Mouse (Mus musculus) heart, adult 11 months (tissue): ENCODE measurements at regions not wholly inside any gene's neighbourhood (a gene's known extent, or its start where the extent isn't known, plus 50 kb on each side); places are given as distances from the start of the nearest gene placed in this dataset.

Experiments
- DNase-seq: peaks from one replicate; pipeline ENCODE4 v3.0.0; 2022

DNA sequence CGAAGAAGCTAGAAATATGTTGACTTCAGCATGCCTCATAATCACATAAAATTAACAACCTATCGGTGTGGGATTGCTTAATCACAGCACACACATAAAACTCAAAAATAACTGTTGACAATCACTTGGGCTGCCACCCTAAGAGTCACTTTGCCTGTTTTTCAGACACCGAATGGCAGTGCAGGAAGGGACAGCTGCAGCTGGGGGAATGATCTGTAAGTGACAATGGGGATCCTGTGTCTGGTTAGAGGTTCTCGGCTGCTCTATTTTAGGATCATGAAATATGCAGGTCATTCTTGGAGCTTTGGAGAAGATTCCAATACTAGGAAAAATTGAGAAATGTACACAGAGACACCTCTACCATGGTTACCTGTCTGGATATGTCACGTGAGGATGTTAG, 54.4 kb upstream of the Tcf12 start:
- peak; percentile 30 for DNase-seq

GRCm38 (mm10) chr9:72166611-72167010, 54.9 kb upstream of the Tcf12 start:
- peak; percentile 82 for DNase-seq

GRCm38 (mm10) chr9:72169231-72169630, 57.6 kb upstream of the Tcf12 start:
- peak; percentile 61 for DNase-seq

DNA sequence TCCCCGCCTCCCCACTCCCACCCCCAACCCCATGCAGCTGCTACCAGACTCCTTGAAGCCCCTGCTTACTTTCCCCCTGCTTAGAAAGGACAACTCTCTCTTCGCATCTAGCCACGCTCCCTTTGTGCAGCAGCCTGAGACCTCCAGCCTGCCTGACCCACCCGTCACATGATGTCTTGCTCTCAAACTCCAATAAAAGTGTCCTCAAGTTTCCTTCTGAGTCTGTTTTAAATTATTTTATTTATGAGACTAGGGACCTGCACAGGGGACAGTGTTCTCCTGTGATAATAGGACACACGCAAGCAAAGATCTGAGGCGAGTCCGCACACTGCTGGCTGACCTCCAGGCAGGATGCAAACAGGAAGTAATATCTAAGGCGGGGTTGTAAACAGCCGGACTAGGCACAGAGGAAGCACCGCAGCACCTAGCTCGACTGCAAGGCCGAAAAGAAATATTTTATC, 58.1 kb upstream of the Tcf12 start:
- DNase-seq = peak; percentile 95

GRCm38 (mm10) chr9:72170235-72170634, 58.6 kb upstream of the Tcf12 start:
- DNase-seq = peak; percentile 72

DNA sequence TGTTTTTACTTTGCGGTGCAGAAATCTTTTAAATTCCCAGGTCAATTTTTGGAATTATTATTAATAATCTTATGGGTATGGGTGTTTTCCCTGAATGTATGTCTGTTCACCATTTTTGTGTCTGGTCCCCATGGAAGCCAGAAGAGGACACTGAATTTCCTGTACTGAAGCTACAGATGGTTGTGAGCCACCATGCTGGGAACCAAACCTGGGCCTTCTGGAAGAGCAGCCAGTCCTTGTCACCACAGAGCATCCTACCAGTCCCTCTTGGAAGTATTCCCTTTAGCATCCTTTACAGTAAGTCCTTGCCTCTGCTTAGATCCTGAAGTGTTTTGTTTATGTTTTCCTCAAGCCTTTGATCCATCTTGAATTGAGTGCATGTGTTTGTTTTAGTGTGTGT, 60.7 kb upstream of the Tcf12 start:
- DNase-seq = peak; percentile 29

GRCm38 (mm10) chr9:72180972-72181371, 69.3 kb upstream of the Tcf12 start:
- DNase-seq = peak; percentile 94

DNA sequence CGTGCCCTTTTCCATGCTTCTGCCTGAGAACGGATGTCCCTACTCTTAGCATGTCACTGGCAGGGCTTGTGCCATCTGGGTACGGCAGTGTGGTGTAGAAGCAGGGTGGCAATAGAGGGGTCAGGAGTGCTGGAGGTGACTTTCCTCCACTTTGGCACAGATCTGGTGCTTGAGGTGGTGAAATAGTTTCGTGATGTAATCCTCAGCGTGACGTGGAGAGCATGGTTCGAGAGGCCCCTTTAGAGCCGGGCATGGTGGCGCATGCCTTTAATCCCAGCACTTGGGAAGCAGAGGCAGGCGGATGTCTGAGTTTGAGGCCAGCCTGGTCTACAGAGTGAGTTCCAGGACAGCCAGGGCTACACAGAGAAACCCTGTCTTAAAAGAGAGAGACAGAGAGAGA, 71.7 kb upstream of the Tcf12 start:
- peak; percentile 86 for DNase-seq

DNA sequence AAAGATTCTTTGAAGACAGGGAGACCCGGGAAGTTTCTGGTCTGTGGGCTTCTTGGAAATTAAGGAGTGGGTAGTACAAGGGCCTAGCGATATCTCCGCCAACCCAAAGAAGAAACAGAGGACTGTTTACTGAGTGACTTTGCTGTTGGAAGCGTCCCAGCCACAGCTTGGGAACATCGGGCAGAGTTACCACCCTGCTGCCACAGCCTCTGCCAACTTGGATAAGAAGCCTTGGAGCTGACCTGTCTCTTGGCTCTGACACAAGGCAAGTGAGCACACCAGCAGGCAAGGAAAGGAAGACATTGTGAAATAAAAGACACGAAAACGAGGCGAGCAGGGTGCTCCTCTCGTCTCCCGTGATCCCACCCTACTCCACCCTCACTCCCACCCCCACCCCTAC, 72.3 kb upstream of the Tcf12 start:
- DNase-seq = peak; percentile 94

GRCm38 (mm10) chr9:72189867-72190266, 78.2 kb upstream of the Tcf12 start:
- peak; percentile 94 for DNase-seq

DNA sequence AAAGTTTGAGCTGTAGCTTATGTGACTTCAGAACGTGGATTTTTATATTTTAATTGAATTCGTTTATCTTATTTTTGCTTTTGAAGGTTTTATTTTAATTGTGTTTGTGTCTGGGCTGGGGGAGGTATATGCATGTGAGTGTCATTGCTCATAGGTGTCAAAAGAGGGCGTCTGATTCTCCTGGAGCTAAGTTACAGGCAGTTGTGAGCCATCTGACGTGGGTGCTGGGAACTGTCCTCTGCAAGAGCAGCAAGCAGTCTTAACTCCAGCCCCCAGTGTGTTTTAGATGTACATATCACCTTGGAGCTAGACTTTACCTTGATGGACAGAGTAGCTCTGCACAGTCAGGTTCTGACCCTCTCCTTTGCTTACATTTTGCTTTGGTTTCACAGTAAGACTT, 79.0 kb upstream of the Tcf12 start:
- DNase-seq = peak; percentile 63

DNA sequence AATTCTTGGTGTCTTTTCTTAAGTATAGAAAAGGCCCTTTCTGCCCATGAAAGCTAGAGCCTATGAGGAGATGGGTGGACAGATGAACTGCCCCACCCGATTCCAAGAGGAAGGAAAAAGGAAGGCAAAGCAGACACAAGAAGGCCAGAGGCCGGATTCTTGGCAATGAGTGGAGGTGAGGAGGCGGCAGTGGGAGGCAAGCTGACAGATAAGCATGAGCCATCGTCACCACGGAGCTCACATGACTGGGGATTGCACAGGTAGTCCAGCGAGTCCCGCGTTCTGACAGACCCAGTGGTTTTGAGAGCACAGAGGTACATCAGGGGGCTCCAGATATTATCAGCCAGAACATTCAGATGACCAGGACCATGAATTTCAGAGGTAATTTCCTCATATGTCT, 79.4 kb upstream of the Tcf12 start:
- DNase-seq = peak; percentile 76

DNA sequence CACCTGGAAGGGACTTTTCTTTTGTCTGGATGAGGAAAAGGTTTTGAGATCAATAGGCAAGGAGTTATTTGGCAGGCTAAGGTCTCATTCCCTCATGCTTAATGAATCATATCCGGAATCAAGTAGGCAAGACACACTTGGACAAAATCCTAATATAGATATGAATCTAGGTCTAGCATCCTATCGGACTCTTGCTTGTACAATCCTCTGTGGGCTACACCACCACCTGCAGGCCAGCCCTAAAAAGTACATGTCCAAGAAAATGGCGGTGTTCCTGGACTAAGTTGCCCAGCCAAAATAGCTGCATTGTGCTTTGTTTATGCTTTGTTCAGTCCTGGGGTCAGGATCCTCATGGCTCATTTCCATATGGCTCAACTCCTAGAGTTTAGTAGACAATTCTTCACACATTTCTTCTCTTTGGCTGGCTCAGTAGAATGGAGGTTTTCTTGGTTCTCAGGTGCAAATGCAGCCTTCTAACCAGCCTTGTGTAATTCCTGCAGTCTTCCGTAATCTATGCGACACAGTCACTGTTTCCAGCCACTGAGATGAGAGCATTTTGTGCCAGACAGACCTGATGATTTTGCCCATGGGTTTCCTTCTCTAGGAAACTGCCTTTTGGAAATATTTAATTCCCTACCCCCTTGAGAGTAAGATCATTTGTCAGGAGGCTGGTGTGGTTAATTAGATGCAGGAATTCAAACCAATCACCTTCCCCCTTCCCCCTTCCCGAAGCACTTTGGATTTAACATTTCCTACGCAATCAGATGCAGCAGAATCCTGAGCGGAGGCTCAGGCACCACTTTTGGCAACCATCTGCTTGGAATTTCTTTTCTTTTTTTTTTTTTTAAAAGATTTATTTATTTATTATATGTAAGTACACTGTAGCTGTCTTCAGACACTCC, 80.6 kb upstream of the Tcf12 start:
- DNase-seq = peak; percentile 94

DNA sequence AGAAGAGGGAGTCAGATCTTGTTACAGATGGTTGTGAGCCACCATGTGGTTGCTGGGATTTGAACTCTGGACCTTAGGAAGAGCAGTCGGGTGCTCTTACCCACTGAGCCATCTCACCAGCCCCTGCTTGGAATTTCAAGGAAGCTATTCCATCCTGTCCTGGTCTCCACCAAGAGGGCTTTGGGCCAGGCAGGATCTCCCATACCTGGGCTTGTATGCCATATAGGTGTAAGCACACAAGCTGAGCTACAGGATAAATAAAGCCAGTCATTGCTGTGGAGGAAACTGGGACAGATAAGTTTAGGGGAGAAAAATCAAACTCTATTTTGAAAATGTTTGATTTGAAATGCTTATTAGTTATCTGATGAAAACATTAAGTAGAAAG, 81.3 kb upstream of the Tcf12 start:
- DNase-seq = peak; percentile 81

- DNase-seq = no peak
These were observed 79.3 kb upstream of the Zfp280d start for GRCm38 (mm10) chr9:72195348-72195747.

DNA sequence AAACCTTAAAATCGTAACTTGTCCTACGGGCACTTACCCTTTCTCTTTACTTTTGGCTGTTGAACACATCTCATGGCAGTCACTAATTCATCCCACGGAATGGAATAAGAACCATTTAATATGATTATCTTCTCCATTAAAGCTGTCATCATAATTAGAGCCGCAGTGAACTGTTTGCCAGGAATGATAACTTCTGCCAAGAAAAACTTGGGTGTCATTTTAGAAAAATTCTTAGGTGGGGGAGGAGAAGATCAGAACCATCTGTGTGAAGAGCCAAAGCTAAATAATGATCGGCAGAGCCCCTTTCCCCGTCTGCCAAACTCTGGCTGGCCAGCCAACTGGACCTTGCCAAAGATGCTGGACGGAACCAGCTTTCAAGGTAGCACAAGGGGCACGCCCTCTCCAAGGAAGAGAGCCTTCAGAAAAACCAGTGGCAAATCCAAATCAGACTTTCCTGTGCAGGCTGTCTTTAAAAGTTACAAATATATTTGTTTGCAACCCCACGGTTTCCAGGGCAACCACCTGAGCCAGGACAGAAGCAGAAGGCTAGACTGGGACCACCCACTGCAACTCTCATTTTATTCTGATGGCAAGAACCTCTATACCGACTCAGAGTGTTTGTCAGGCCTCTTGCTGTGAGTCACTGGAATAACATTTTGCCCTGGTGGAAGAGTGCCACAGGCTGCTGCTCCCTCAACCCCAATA, 77.9 kb upstream of the Zfp280d start:
- DNase-seq = peak; percentile 94

DNA sequence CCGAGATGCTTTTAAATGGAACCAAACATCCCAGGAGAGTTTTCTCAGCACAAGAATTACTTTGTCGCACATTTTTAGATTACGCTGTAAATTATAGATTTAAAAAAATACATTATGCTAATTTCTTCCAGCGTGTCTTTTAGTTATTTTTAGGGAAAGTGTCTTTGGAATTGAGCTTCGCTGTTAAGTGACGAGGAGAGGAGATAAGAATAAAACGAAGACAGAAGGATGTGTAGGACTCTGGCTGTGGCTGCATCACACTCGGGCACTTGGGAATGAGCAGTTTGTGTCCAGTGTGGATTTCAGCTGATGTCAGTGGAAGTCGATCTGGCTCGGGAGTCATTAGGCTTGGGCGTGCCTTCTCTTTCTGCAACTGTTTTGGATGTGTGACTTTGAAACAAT, 77.3 kb upstream of the Zfp280d start:
- peak; percentile 93 for DNase-seq

DNA sequence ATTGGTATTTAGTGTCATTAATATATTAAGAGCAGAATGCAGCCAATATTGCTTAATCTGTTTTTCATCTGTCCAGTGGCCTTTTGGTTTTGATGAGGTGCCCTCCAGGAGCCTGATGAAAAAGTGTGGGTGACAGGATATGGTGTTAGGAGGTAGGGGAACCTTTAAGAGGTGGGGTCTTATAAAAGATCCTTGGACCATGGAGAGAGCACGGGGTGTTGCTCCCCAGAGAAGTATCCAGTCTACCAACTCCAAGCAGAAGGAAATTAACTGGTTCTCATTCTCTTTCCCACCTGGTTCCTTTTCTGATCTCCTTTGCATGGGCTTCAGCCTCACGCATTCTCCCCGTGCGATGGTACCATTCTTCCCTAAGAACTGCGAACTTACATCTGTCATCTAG, 75.7 kb upstream of the Zfp280d start:
- DNase-seq = peak; percentile 57

DNA sequence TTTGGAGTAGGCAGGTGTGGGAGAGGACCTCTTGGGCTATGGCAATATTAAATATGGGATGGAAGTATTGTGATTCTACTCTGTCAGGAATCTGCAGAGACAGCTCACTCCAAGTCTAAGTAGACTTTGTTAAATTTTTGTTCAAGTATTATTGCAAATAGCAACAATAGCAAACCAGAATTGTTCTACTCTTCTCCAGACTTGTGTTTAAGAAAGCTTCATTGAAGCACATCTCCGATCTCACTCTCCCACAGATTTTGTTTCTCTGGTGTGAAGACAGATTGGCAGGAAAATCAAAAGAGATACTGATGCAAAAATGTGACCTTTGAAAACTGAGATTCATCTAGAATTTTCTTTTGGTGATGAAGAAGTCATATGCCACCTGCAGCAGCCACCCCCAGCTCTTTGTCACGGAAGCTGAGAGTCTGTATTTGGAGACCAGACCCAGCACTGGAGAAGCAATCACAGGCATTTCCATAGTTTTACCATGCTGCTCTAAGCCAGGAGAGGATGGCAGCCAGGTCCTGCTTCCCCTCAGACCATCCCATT, 70.2 kb upstream of the Zfp280d start:
- no peak for DNase-seq

- DNase-seq = peak; percentile 6
These were observed 68.8 kb upstream of the Zfp280d start for GRCm38 (mm10) chr9:72205815-72206214.

GRCm38 (mm10) chr9:72206911-72207310, 67.7 kb upstream of the Zfp280d start:
- DNase-seq = peak; percentile 89

DNA sequence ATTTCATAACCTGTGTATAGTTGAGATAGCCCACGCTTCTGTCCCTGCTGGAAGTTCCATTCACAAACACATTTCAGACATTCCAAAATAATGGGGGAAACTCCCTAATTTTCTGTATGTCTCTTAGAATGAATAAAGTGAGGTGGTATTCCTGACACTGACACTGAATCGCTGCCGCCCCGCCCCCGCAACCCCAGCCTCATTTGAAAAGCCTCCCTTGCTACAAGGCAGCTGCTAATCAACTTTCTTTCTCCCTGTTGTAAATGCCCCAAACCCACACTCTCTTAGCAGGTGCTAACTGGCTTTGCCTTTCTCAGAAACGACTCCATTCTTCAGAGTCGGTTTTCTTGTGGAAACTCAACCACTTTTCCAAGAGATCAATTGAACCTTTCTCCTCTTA, 66.4 kb upstream of the Zfp280d start:
- DNase-seq = peak; percentile 51

GRCm38 (mm10) chr9:72217296-72218028, 57.2 kb upstream of the Zfp280d start:
- peak; percentile 85 for DNase-seq
